Mouse (Mus musculus) ES-Bruce4 (cell line): ENCODE results near the gene Rmnd5a. TPM values are rescaled to one million over a fixed set of nuclear protein-coding genes. Genes with fewer than 3 reads are reported as not detected.

Experiments used
- H3K27ac ChIP-seq: 2 replicates; pipeline ENCODE4 v1.5.1; 2012; ENCODE audit warnings: low read length, inconsistent platforms; ENCODE audit not compliant: insufficient read depth
- H3K27me3 ChIP-seq: 2 replicates; pipeline ENCODE4 v1.6.1; 2012; ENCODE audit warnings: mild to moderate bottlenecking, low read length, inconsistent platforms; ENCODE audit not compliant: control insufficient read depth, poor library complexity, insufficient read depth, severe bottlenecking
- H3K36me3 ChIP-seq: 2 replicates; pipeline ENCODE4 v1.6.1; 2012; ENCODE audit warnings: inconsistent platforms, mild to moderate bottlenecking, low read length, moderate library complexity; ENCODE audit not compliant: control insufficient read depth, poor library complexity, insufficient read depth, severe bottlenecking
- H3K4me1 ChIP-seq: one replicate; pipeline ENCODE4 v1.8.1; 2011; ENCODE audit warnings: low read length; ENCODE audit not compliant: control insufficient read depth, insufficient read depth
- H3K4me3 ChIP-seq: 2 replicates; pipeline ENCODE4 v1.5.1; 2011; ENCODE audit warnings: low read depth, mild to moderate bottlenecking, low read length
- H3K9ac ChIP-seq: 2 replicates; pipeline ENCODE4 v1.6.1; 2012; ENCODE audit warnings: low read depth, mild to moderate bottlenecking, inconsistent platforms; ENCODE audit not compliant: poor library complexity, severe bottlenecking
- H3K9me3 ChIP-seq: replicated peaks from 2 replicates; pipeline ENCODE4 v1.6.1; 2012; ENCODE audit warnings: mild to moderate bottlenecking, low read length, inconsistent platforms; ENCODE audit not compliant: control insufficient read depth, poor library complexity, insufficient read depth, severe bottlenecking
- CTCF ChIP-seq: IDR thresholded peaks from one replicate; pipeline ENCODE4 v1.8.1; 2011; ENCODE audit warnings: low read depth, low read length
- EP300 ChIP-seq: IDR thresholded peaks from 2 replicates; pipeline ENCODE4 v1.6.1; 2011; ENCODE audit warnings: low read depth, low read length; ENCODE audit not compliant: insufficient read depth
- POLR2A ChIP-seq: IDR thresholded peaks from one replicate; pipeline ENCODE4 v1.8.1; 2011; ENCODE audit warnings: low read length; ENCODE audit not compliant: insufficient read depth
- polyA plus RNA-seq: library from polyadenylated mRNA; stranded (reverse); fragments of >200 nt; gene quantifications from 2 replicates; pipeline ENCODE4 v1.2.4, GENCODE M21; 2011; ENCODE audit warnings: low read depth; ENCODE audit not compliant: missing spikeins, insufficient read depth, insufficient read length

Gene Rmnd5a
- polyA plus RNA-seq, 1 experiment: 86.1 TPM

- Histone ChIP-seq H3K9ac (no peak overlapping the region), H3K36me3 (peaks cover 29% of the 10 kb centered on the region), H3K27me3 (no peaks in the 10 kb centered on the region), H3K27ac (no peak overlapping the region), H3K9me3 (0 out of 2 replicates have a peak, but pooled peaks cover 3% of the 10 kb centered on the region), H3K4me1 (peaks cover 1% of the 10 kb centered on the region), H3K4me3 (no peak overlapping the region)
- no peak for TF ChIP-seq CTCF
- TF ChIP-seq POLR2A: no peak
- no peak for TF ChIP-seq EP300
These were observed 44.4 kb downstream of the Rmnd5a start for GRCm38 (mm10) chr6:71396016-71396415.

GRCm38 (mm10) chr6:71390496-71390895, 49.9 kb downstream of the Rmnd5a start:
- Histone ChIP-seq H3K27ac (no peak overlapping the region), H3K27me3 (no peaks in the 10 kb centered on the region), H3K36me3 (peaks cover 10% of the 10 kb centered on the region), H3K4me3 (no peak overlapping the region), H3K4me1 (no peaks in the 10 kb centered on the region), H3K9ac (no peak overlapping the region), H3K9me3 (no peaks in the 10 kb centered on the region)
- TF ChIP-seq POLR2A: no peak
- no peak for TF ChIP-seq EP300
- TF ChIP-seq CTCF: no peak

GRCm38 (mm10) chr6:71381654-71382053, 58.8 kb downstream of the Rmnd5a start:
- H3K4me1 ChIP-seq: no peaks in the 10 kb centered on the region

GRCm38 (mm10) chr6:71376711-71377110, 63.7 kb downstream of the Rmnd5a start:
- Histone ChIP-seq H3K36me3 (no peaks in the 10 kb centered on the region), H3K4me1 (no peaks in the 10 kb centered on the region)

More at GRCm38 (mm10) chr6:71381654-71382053, 58.8 kb downstream of the Rmnd5a start:
- H3K36me3 ChIP-seq: no peaks in the 10 kb centered on the region
- H3K9ac ChIP-seq: no peak overlapping the region
- no peaks in the 10 kb centered on the region for H3K27me3 ChIP-seq
- TF ChIP-seq POLR2A (no peak), CTCF (no peak)
- H3K4me3 ChIP-seq: no peak overlapping the region
- H3K27ac ChIP-seq: no peak overlapping the region
- H3K9me3 ChIP-seq: peaks cover 7% of the 10 kb centered on the region; the same call in 1 of the 2 replicates

GRCm38 (mm10) chr6:71374921-71375320, 65.5 kb downstream of the Rmnd5a start:
- Histone ChIP-seq H3K27me3 (no peaks in the 10 kb centered on the region), H3K9me3 (peaks cover 7% of the 10 kb centered on the region; the same call in 1 of the 2 replicates), H3K36me3 (no peaks in the 10 kb centered on the region), H3K4me1 (no peaks in the 10 kb centered on the region), H3K4me3 (no peak overlapping the region), H3K27ac (no peak overlapping the region), H3K9ac (no peak overlapping the region)
- no peak for TF ChIP-seq CTCF
- TF ChIP-seq EP300: no peak
- TF ChIP-seq POLR2A: no peak

More at GRCm38 (mm10) chr6:71376711-71377110, 63.7 kb downstream of the Rmnd5a start:
- Histone ChIP-seq H3K27me3 (no peaks in the 10 kb centered on the region), H3K9ac (no peak overlapping the region), H3K9me3 (peaks cover 7% of the 10 kb centered on the region; the same call in 1 of the 2 replicates), H3K27ac (no peak overlapping the region), H3K4me3 (no peak overlapping the region)
- TF ChIP-seq POLR2A: no peak
- no peak for TF ChIP-seq EP300
- TF ChIP-seq CTCF: no peak

- Histone ChIP-seq H3K9ac (no peak overlapping the region), H3K4me1 (no peaks in the 10 kb centered on the region), H3K27ac (no peak overlapping the region), H3K4me3 (no peak overlapping the region), H3K9me3 (peaks cover 7% of the 10 kb centered on the region; the same call in 1 of the 2 replicates), H3K36me3 (no peaks in the 10 kb centered on the region), H3K27me3 (no peaks in the 10 kb centered on the region)
- no peak for TF ChIP-seq CTCF
- TF ChIP-seq POLR2A: no peak
These were observed 66.1 kb downstream of the Rmnd5a start for GRCm38 (mm10) chr6:71374311-71374829.
